Mouse (Mus musculus) skeletal muscle tissue, adult 2 months (tissue): ENCODE measurements at regions not wholly inside any gene's neighbourhood (a gene's known extent, or its start where the extent isn't known, plus 50 kb on each side); places are given as distances from the start of the nearest gene placed in this dataset.

ENCODE experiments used
- DNase-seq: peaks from one replicate; pipeline ENCODE4 v3.0.0-alpha.2; 2012; ENCODE audit warnings: low read depth, low spot score

- DNase-seq = no peak
Measured at GRCm38 (mm10) chr3:144324974-144325373, 120.0 kb upstream of the Lmo4 start.

- no peak for DNase-seq
Measured at GRCm38 (mm10) chr3:144323524-144323923, 118.5 kb upstream of the Lmo4 start.

- no peak for DNase-seq
Measured at GRCm38 (mm10) chr3:144319468-144320205, 114.6 kb upstream of the Lmo4 start.

GRCm38 (mm10) chr3:144318761-144319467, 113.9 kb upstream of the Lmo4 start:
- DNase-seq = no peak

GRCm38 (mm10) chr3:144310748-144311147, 105.7 kb upstream of the Lmo4 start:
- DNase-seq = no peak

GRCm38 (mm10) chr3:144308616-144309015, 103.6 kb upstream of the Lmo4 start:
- DNase-seq = no peak

GRCm38 (mm10) chr3:144307557-144307956, 102.5 kb upstream of the Lmo4 start:
- no peak for DNase-seq

- DNase-seq = no peak
Measured at GRCm38 (mm10) chr3:144305456-144305855, 100.4 kb upstream of the Lmo4 start.

GRCm38 (mm10) chr3:144304924-144305323, 99.9 kb upstream of the Lmo4 start:
- DNase-seq = no peak

GRCm38 (mm10) chr3:144302626-144303025, 97.6 kb upstream of the Lmo4 start:
- no peak for DNase-seq

- no peak for DNase-seq
Measured at GRCm38 (mm10) chr3:144301068-144301467, 96.0 kb upstream of the Lmo4 start.

GRCm38 (mm10) chr3:144299239-144299638, 94.2 kb upstream of the Lmo4 start:
- no peak for DNase-seq

- no peak for DNase-seq
Measured at GRCm38 (mm10) chr3:144289489-144289888, 84.5 kb upstream of the Lmo4 start.

GRCm38 (mm10) chr3:144286100-144286499, 81.1 kb upstream of the Lmo4 start:
- no peak for DNase-seq

GRCm38 (mm10) chr3:144284326-144284725, 79.3 kb upstream of the Lmo4 start:
- DNase-seq = no peak

GRCm38 (mm10) chr3:144273115-144273514, 68.1 kb upstream of the Lmo4 start:
- no peak for DNase-seq

GRCm38 (mm10) chr3:144270206-144270605, 65.2 kb upstream of the Lmo4 start:
- DNase-seq = no peak

- DNase-seq = peak; percentile 16
Measured at GRCm38 (mm10) chr3:144264554-144264953, 59.5 kb upstream of the Lmo4 start.

- DNase-seq = no peak
Measured at GRCm38 (mm10) chr3:144260886-144261285, 55.9 kb upstream of the Lmo4 start.

- DNase-seq = no peak
Measured at GRCm38 (mm10) chr3:144257714-144258517, 52.9 kb upstream of the Lmo4 start.

GRCm38 (mm10) chr3:144257196-144257595, 52.2 kb upstream of the Lmo4 start:
- DNase-seq = no peak
